Mouse (Mus musculus): ENCODE measurements around the gene Car10. TPM values are rescaled to one million over a fixed set of nuclear protein-coding genes. Genes with fewer than 3 reads are reported as not detected.

Gene Car10
- total and polyA plus RNA-seq, 2 experiments from 2014 or later, result 45.0 to 54.1 TPM

- Histone ChIP-seq H3K9ac (replicated peaks; ENCODE audit: low read length) (no peak overlapping the region), H3K36me3 (ENCODE audit: insufficient read depth, low read length) (no peaks in the 10 kb centered on the region), H3K9me3 (ENCODE audit: low read length) (no peaks in the 10 kb centered on the region), H3K4me3 (ENCODE audit: low read length) (no peak overlapping the region), H3K4me2 (ENCODE audit: low read depth, low read length) (no peak overlapping the region), H3K27ac (no peak overlapping the region; the same call in 1 of the 2 replicates), H3K4me1 (ENCODE audit: insufficient read depth, low read length) (0 out of 2 replicates have a peak, but pooled peaks cover 4% of the 10 kb centered on the region), H3K27me3 (ENCODE audit: insufficient read depth, low read length) (no peaks in the 10 kb centered on the region)
- DNase-seq (ENCODE audit: low spot score) (peak; percentile 48), ATAC-seq (0 out of 2 replicates have a peak, but pooled peaks have one; percentile 40)
- TF ChIP-seq CTCF (IDR thresholded peaks at IDR 0.05; ENCODE audit: low read depth), result no peak
- 35% methylated on average over 1 of the region's 1 CpGs for WGBS
Measured at GRCm38 (mm10) chr11:93603575-93603974, 505.7 kb downstream of the Car10 start.

DNA sequence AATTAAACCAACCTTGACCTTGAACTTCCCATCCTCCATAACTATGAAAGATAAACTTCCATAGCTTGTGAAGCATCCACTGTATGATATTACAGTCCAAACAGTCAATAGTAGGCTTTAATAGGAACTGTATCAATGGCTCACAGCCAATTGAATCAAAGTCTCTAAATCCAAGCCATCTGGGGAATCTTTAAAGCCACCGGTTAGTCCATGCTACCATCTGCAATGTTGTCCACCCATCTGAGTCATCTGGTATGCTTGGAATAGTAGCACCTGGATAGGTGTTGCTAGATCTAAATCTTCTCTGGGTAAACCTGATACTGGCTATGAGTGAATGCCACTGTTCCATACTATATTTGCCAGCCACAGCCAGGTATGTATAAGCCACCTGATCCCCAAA is 509.3 kb downstream of the Car10 start:
- Histone ChIP-seq H3K4me3 (ENCODE audit: low read length) (no peak overlapping the region), H3K4me1 (ENCODE audit: insufficient read depth, low read length) (0 out of 2 replicates have a peak, but pooled peaks cover 4% of the 10 kb centered on the region), H3K9me3 (ENCODE audit: low read length) (no peaks in the 10 kb centered on the region), H3K9ac (replicated peaks; ENCODE audit: low read length) (no peak overlapping the region), H3K36me3 (ENCODE audit: insufficient read depth, low read length) (no peaks in the 10 kb centered on the region), H3K27me3 (ENCODE audit: insufficient read depth, low read length) (no peaks in the 10 kb centered on the region), H3K4me2 (ENCODE audit: low read depth, low read length) (no peak overlapping the region), H3K27ac (no peak overlapping the region)
- TF ChIP-seq CTCF (IDR thresholded peaks at IDR 0.05; ENCODE audit: low read depth), result no peak
- 91% methylated on average over 1 of the region's 1 CpGs for WGBS
- DNase-seq (ENCODE audit: low spot score) (no peak), ATAC-seq (no peak)

DNA sequence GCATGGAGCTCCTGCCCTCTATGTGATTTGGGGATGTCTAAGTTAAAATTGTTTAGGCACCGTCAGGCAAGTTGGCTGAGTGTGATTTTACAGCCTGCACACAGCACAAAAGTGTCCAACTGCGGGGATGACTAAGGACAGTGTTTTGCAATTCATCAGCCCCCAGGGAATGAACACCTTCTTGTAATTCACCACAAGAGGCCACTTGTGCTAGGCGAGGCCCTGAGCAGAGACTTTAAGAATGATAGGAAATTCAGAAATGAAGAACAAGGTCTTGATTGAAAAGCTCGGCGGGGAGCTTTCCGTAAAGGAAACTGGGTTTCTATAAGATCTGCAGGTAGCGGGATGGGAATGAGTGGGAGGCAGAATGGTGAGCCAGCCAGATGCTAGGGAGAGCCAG is 510.9 kb downstream of the Car10 start:
- no peak overlapping the region for H3K9ac ChIP-seq (replicated peaks; ENCODE audit: low read length)
- H3K36me3 ChIP-seq (ENCODE audit: insufficient read depth, low read length), result no peaks in the 10 kb centered on the region
- H3K4me1 ChIP-seq (ENCODE audit: insufficient read depth, low read length), result 0 out of 2 replicates have a peak, but pooled peaks cover 2% of the 10 kb centered on the region
- H3K9me3 ChIP-seq (ENCODE audit: low read length), result no peaks in the 10 kb centered on the region
- TF ChIP-seq CTCF (IDR thresholded peaks at IDR 0.05; ENCODE audit: low read depth), result no peak
- no peak overlapping the region for H3K4me2 ChIP-seq (ENCODE audit: low read depth, low read length)
- no peaks in the 10 kb centered on the region for H3K27me3 ChIP-seq (ENCODE audit: insufficient read depth, low read length)
- H3K4me3 ChIP-seq (ENCODE audit: low read length), result no peak overlapping the region
- DNase-seq (ENCODE audit: low spot score) (no peak), ATAC-seq (no peak)
- WGBS, result 34% methylated on average over 7 of the region's 7 CpGs
- H3K27ac ChIP-seq, result no peak overlapping the region

- ATAC-seq, result no peak
- Histone ChIP-seq H3K4me3 (ENCODE audit: low read length) (no peak overlapping the region), H3K9me3 (ENCODE audit: low read length) (no peaks in the 10 kb centered on the region), H3K27me3 (ENCODE audit: insufficient read depth, low read length) (no peaks in the 10 kb centered on the region), H3K4me2 (ENCODE audit: low read depth, low read length) (no peak overlapping the region), H3K36me3 (ENCODE audit: insufficient read depth, low read length) (no peaks in the 10 kb centered on the region), H3K9ac (replicated peaks; ENCODE audit: low read length) (no peak overlapping the region), H3K27ac (no peak overlapping the region), H3K4me1 (ENCODE audit: insufficient read depth, low read length) (no peaks in the 10 kb centered on the region)
- TF ChIP-seq CTCF (IDR thresholded peaks at IDR 0.05; ENCODE audit: low read depth), result no peak
- 57% methylated on average over 4 of the region's 4 CpGs for WGBS
- no peak for DNase-seq (ENCODE audit: low spot score)
Measured at GRCm38 (mm10) chr11:93612071-93612470, 514.2 kb downstream of the Car10 start.

DNA sequence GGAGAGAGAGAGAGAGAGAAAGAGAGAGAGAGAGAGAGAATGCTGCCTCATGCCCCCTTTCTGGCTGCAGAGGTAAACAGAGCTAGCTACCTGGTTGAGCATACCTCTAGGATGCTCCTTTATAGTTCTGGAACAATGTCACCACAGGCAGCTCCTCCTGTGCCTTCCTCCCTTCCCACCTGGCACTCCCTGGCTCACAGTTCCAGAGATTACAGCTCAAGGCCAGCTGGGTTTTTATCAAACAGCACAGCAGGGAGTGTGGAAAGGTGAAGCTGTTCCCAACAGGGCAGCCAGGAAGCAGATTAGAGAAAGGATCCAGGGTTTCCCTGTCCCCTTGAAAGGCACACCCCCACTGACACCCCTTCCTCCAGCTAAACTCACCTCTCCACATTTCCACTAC is 517.0 kb downstream of the Car10 start:
- TF ChIP-seq CTCF (IDR thresholded peaks at IDR 0.05; ENCODE audit: low read depth), result no peak
- Histone ChIP-seq H3K9me3 (ENCODE audit: low read length) (no peaks in the 10 kb centered on the region), H3K27ac (no peak overlapping the region), H3K4me1 (ENCODE audit: insufficient read depth, low read length) (no peaks in the 10 kb centered on the region), H3K36me3 (ENCODE audit: insufficient read depth, low read length) (no peaks in the 10 kb centered on the region), H3K9ac (replicated peaks; ENCODE audit: low read length) (no peak overlapping the region), H3K4me2 (ENCODE audit: low read depth, low read length) (no peak overlapping the region), H3K27me3 (ENCODE audit: insufficient read depth, low read length) (no peaks in the 10 kb centered on the region), H3K4me3 (ENCODE audit: low read length) (no peak overlapping the region)
- ATAC-seq, result no peak
- no peak for DNase-seq (ENCODE audit: low spot score)

DNA sequence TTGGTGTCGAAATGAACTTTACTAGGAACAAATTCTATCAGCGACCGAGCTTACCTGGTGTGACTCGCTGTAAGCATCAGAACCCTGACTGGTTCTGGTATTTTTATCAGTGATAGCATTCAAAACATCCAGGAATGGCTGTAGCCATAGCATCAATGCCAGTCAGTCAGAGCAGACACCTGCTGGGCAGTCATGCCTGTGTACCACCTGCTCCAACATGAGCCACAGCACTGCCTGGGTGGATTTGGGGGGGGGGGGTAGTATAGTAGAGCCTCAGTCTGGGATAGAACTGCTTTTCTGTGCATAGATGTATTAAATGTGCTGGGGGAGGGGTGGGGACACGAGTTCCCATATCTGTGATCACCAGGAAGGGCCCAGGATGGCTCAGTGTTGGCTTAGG is 525.8 kb downstream of the Car10 start:
- no peak for DNase-seq (ENCODE audit: low spot score)
- no peaks in the 10 kb centered on the region for H3K27me3 ChIP-seq (ENCODE audit: insufficient read depth, low read length)

DNA sequence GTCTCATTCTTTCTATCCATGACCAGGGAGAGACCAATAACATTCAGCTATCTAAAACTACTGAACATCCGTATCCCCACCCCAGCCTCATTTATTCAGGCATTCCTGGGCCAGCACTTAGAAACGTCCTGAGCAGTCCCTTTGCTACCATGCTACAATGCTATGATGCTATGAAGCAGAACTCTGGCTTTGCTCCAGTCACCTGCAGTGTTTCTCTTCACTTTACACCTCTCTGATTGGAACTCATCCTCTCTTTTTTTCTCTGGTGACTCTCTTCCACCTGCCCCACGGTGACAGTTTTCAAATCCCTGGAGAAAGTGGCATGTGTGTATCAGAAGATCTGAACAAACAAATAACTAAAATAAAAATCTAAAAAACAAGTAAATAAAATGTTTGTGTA is 541.6 kb downstream of the Car10 start:
- no peaks in the 10 kb centered on the region; the same call in 1 of the 2 replicates for H3K4me1 ChIP-seq (ENCODE audit: insufficient read depth, low read length)
- no peak overlapping the region for H3K27ac ChIP-seq
- DNase-seq (ENCODE audit: low spot score), result no peak
- TF ChIP-seq CTCF (IDR thresholded peaks at IDR 0.05; ENCODE audit: low read depth), result no peak
- no peaks in the 10 kb centered on the region for H3K36me3 ChIP-seq (ENCODE audit: insufficient read depth, low read length)
- no peaks in the 10 kb centered on the region for H3K27me3 ChIP-seq (ENCODE audit: insufficient read depth, low read length)
- no peak overlapping the region for H3K4me3 ChIP-seq (ENCODE audit: low read length)
- 44% methylated on average over 3 of the region's 3 CpGs for WGBS
- no peak for ATAC-seq
- no peak overlapping the region for H3K4me2 ChIP-seq (ENCODE audit: low read depth, low read length)
- no peak overlapping the region for H3K9ac ChIP-seq (replicated peaks; ENCODE audit: low read length)
- no peaks in the 10 kb centered on the region for H3K9me3 ChIP-seq (ENCODE audit: low read length)

More for the DNA sequence above, 525.8 kb downstream of the Car10 start:
- Histone ChIP-seq H3K4me3 (ENCODE audit: low read length) (no peak overlapping the region), H3K9ac (replicated peaks; ENCODE audit: low read length) (no peak overlapping the region), H3K36me3 (ENCODE audit: insufficient read depth, low read length) (no peaks in the 10 kb centered on the region), H3K27ac (no peak overlapping the region), H3K4me2 (ENCODE audit: low read depth, low read length) (no peak overlapping the region), H3K4me1 (ENCODE audit: insufficient read depth, low read length) (no peaks in the 10 kb centered on the region), H3K9me3 (ENCODE audit: low read length) (no peaks in the 10 kb centered on the region)
- no peak for TF ChIP-seq CTCF (IDR thresholded peaks at IDR 0.05; ENCODE audit: low read depth)
- 79% methylated on average over 5 of the region's 5 CpGs for WGBS
- no peak for ATAC-seq

Data from hindbrain, postnatal 0 days (tissue).